Mouse (Mus musculus): ENCODE results near the gene Gm21874.
"Not testable (repeated sequence)": the region's sequence is repeated elsewhere in the genome, so short reads cannot be mapped to it uniquely, and the experiment has no call there.

Gm21874 gene

GRCm38 (mm10) chrY:9416048-9416447 lies at the start of gene Gm21874:
TSS of gene Gm21874 (minus strand) at chrY:9416148.
- not testable (repeated sequence) for DNase-seq

All from right cerebral cortex, postnatal 25 days (tissue).